Mouse (Mus musculus) layer of hippocampus, postnatal 36 days (tissue): ENCODE data around the gene Gjc2. TPM values are rescaled to one million over a fixed set of nuclear protein-coding genes. Genes with fewer than 3 reads are reported as not detected.
"Not testable (repeated sequence)": the region's sequence is repeated elsewhere in the genome, so short reads cannot be mapped to it uniquely, and the experiment has no call there.

ENCODE experiments used
- DNase-seq, 2 experiments: peaks; one replicate each; pipeline ENCODE4 v3.0.0; 2022
- total RNA-seq, 2 experiments: library from RNA; stranded (reverse); gene quantifications; 2 replicates each; pipeline ENCODE4 v1.2.3; 2021

Gjc2 gene
- total RNA-seq: 10 to 100 TPM; 15.7 to 16.9 TPM

DNA sequence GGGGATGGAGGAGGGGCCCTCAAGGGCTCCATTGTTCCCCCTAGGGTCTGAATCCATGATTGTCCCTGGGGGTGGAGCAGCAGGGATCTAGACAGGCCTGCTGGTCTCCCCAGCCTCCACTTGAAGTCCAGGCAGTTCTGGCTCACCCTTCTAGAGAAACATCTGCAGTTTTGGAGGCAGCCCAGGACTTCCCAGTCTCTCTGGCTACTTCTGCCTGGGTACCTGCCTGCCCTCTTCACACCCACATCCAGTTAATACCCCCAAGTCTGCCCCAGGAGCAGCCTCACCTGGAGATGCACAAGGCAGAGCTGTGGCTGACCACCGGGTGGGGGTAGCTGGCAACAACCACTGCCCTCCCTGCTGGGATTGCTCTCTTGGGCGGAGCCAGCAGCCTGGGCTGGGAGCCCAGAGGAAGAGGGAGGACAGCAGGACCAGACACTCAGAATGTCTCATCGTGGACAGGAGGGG lies at the start of gene Gjc2:
Gjc2 (minus strand) TSS at position 350 of the 468 bp plus-strand sequence.
- DNase-seq: peak; percentile 38 to 43

DNA sequence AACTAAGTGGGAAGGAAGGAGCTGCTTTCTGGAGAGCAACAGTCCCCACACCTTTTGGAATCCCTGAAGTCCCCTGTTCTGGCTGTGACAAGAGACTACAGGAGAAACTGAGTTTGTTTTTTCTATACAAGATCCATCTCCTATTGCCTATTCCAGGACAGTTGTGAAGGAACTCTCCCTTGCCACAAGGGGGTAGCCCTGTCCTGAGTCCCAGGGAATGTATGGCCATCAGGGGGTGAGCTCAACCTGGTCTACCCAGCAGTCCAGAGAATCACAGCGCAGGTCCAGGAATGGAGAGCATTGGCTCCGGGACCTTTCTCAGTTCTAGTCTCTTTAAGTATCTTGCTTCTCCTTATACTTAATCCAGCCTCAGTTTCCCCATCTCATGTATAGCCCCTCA lies 49.8 kb upstream of the Gjc2 start:
- DNase-seq: no peak

DNA sequence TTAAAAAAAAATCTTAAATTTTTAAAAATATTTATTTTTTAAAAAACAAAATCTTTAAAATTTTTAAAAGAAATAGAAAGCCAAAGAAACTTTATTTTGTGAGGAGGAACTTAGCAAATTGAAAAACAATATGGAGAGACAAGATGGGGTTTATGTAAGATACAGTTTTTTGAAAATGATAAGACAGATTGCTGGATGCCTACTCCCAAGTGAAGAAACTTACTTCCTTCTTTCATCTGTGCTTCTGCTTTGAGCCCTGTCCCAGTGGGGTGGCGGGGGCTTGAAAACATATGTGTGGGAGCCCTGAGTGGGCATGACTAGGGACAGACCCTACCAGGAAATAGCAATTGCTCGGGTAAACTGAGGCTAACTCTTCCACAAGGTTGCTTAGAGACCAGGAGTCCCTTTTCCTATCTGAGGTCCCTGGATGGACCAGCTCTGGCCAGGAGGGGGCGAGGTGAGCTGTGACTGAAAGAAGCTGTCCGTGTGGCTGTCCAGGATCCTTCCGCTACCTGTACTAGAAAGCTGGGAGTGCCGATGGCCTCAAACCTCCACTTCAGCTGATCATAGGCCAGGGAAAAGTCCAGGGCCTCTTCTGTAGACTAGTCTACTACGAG lies 47.2 kb upstream of the Gjc2 start:
- DNase-seq: peak in 1 of 2 experiments; percentile 48

DNA sequence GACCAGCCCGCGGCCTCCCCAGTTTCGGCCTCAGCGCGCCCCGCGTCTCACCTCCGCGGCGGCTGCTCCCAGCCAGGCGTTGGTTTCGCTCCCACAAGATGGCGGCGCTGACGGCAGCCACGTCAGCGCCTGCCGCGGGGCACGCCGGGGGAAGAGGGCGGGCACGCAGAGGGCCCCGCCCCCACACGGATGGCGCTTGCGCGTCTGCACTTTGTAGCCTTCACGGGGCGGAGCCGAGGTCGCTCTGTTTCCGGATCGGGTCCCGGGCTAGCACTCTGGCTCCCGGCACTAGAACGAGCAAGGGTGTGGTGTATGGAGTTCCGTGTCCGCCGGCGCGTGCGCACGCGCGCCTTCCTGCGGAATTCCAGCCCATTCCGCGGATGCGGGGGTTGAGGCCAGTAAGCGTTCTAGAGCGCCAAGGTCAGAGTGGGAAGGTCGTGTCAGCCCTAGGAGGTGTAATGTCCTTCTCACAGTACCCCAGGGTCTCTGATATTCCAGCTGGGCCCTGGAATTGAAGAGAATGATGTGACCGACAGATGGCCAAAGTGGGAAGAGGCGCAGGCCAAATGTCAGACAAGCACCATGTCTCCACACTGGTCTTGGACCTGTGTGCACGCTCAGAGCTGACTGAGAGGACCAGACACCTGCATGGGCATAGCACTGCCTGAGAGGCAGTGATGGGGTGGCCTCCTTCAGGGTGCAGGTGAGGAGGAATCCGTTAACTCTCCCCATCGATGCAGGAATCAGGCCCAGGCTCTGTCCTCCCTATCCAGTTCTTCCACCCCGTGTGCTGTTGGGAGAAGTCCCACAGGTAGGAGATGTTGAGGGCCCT lies 45.3 kb upstream of the Gjc2 start, which contains the start of gene Arf1:
Arf1 (minus strand) TSS at position 149 of the 832 bp plus-strand sequence.
- DNase-seq: peak; percentile 95 to 96

DNA sequence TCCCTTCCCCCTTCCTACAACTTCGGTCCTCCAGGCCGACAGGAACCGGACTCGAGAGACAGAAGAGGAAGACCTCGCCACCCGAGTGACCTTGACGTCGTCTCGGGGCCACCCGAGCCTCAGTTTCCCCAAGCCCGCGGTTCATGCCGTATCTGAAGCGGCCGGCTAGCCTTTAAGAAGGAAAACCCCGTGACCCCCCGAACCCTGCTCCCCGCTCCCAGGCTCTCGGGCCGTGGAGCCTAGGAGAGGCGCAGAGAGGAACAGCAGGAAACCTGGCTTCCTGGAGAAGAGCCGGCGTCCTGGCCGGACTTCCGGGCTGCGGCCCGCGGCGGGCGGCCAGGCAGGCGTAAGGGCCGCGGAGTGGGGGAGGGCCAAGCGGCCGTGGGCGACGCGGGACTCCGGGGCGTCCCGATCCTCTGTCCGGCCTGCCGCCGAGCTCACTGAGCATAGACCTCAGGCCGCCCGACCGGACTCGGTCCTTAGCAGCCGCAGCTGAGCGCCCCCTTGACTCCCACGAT lies 44.6 kb upstream of the Gjc2 start:
- DNase-seq: no peak

DNA sequence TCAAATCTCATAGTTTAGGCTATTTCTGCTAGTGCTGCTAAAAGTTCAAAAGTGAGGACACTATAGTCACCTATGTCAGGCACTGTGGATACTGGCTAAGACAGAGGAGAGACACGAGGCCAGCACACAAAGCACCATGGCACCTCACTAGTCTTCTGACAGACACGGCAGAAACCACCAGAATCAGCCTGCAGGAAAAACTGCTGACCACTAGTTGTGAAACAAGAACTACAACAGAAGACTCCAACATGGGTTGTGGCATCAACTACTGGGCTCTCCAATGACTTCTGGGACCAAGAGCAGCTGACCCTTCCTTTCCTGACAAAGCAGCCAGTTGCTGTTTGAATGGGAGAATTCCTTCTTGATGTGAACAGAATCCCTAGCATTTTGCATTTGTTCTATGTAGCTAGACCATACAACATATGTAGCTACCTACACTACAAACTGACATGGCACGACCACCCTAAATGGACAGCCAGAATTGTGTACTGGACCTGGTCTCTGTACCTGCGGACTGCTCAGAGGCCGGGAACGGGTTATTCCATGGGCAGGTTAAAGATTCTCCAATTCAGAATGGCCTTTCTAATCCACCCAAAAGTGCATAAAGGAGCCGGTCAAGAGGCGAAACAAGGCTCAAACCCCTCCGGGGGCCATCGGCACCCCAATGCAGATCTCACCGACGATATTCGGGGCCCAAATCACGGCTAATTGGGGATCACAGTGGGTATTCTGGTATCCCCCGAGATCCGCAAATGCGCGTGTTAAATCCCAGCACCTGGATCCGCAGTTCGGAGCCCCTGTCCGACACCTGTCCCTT lies 44.0 kb upstream of the Gjc2 start:
- no peak for DNase-seq

DNA sequence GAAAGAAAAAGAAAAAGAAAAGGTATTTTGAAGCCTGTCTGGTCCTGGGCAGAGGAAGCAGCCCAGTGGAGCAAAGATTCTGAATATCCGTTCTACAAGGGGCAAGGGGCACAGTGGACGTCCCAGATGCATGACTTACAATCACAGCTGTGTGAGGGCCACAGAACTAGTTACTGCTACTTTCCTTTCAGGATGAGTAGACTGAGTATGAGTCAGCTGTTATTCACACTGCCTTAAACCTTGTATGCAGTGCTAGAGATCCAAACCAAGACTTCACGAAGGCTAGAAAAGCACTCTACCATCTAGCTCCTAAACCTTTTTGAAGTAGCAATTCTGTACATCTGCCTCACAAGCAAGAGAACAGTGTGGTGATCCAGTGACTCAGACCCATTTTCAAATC lies 43.2 kb upstream of the Gjc2 start:
- no peak for DNase-seq

DNA sequence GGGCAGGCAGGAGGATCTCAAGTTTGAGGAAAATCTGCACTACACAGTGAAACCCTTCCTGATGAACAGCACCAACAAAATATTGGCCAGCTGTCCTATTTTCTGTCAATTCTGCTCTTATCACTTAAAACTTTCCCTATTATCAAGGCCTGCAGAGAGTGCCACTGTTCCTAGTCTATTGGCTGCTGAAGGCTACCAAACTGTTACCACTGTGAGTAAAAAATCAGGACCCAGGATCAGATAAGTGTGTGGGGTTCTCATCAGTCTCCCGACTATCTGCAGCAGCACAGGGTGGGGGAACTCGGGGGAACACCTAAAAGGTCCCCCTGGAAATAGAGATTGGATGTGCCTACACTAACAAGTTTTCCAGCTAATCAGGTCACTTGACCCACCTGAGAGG lies 42.2 kb upstream of the Gjc2 start:
- DNase-seq: no peak

DNA sequence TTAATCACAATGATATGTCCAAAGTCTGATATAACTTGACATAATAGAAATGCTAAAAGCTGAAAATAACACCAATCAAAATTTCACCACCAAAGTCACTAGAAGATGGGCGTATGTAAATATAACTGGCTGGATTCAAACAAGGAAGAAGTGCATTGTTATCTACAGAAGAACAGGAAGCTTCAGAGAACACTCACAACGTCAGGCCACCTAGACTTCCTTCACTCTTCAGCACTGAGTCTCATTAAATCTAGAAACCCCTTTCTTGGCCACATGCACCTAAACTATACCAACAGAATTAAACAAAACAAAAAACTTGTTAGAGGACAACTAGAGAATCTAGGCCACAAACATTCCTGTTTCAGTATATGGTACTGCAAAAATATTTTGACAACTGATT lies 41.5 kb upstream of the Gjc2 start:
- no peak for DNase-seq

DNA sequence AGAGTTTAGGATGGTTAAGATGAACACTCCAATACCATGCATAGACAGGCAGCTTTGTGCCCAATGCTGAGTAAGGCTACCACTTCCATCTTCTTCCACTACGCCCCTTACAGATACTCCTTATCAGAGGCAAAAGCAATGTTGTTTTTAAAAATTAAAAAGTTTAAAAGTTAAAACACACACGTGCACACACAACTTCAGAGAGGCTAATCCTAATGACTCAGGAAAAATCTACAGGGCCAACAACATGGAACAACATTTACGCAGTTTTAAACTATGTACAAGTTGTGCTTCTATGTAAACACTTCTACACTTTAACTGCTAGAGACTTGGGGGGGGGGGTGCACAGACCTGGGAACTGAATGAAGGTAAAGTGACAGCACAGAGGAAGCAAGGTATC lies 41.0 kb upstream of the Gjc2 start:
- no peak for DNase-seq

DNA sequence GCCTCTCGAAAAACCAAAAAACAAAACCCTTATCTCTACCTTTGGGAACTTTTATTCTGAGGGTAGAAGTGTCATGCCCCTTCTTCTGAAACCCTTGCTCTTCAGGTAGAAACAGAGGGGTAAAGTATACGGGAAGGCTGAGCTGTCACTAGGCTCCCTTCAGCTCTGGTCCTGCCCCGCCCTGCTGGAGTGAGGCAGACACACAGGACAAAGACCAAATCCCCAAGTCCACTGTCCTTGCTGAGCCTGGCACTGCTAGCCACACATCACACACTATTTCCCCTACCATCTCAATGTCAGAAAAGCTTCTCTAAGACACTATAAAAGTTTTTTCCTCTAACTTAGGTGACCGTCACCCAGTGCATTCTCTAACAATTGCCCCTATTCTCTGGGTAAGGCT lies 39.3 kb upstream of the Gjc2 start:
- no peak for DNase-seq

DNA sequence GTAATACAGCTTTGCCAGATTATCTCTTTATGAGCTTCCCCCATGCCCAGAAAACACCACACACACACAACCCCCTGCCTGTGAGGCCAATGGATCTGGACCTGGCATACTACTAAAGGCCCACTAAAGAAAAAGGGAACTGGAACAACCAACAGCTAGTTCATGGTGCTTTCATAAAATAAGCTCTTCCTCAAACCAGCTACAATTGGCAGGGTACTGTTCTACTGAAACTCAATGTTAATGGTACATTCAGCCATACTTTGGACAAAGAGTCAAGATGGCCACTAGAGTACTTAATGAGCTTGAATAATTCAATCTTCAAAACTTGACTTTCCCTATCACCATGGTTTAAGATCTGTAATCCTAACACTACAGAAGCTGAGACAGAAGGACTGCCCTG lies 38.6 kb upstream of the Gjc2 start:
- no peak for DNase-seq

DNA sequence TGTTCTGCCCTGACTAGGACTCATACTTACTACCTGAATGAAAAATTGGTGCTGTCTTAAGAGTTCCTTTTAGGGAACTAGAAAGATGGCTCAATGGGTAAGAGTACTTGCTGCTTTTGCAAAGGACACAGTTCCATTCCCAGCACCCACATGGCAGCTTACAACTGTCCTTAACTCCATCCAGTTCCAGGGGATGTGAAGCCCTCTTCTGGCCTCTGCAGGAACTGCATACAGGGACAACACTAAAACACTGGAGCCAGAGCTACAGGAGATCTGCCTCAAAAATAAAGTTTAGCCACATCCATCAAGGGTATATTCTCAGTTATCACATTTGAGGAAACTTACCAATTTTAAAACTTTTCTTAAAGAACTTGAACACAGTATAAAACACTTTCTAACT lies 36.1 kb upstream of the Gjc2 start:
- DNase-seq: no peak

DNA sequence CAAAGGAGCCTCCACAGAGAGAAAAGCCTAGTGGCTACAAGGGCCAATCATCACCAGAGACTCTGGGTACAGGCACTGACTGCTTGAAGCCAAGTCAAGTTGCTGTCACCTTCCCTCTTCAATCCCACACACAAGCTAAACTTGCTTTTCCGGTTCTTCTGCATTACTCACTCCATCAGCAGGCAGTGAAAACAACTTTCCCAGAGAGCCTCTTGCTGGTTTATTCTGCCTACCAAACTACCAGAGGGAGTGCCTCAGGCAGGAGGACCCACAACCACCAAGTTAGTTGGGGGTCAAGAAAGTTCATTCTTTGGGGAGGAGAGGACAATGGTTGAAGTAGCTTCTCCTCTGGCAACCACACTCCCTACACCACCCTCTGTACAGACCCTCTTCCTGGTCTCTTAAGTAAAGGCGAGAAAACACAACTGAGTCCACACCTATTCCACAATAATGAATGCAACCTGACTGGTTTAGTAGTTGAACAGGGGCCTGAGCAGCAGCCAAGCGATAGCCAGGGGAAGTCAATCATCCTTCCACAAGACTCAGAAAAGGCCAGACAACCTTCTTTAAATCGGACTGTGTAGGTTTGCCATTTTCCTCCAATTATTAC lies 35.5 kb upstream of the Gjc2 start:
- no peak for DNase-seq

DNA sequence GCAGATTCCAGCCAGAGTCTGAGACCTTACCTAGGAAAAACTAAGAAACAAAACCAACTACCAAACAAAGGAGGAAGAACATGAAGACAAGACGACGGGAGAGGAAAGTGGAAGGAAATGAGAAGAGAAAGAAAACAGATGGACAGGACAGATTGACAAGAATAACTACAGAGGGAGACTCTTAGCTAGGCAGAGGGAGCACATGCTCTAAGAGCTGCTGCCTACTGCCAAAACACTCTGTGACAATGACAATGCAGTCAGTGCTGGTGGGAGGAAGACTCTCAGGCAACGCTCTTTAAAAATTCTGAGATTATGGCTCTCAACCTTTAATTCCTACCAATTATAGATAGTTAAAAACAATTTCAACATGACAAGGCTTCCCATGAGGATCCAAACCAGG lies 33.9 kb upstream of the Gjc2 start:
- peak; percentile 44 to 46 for DNase-seq

DNA sequence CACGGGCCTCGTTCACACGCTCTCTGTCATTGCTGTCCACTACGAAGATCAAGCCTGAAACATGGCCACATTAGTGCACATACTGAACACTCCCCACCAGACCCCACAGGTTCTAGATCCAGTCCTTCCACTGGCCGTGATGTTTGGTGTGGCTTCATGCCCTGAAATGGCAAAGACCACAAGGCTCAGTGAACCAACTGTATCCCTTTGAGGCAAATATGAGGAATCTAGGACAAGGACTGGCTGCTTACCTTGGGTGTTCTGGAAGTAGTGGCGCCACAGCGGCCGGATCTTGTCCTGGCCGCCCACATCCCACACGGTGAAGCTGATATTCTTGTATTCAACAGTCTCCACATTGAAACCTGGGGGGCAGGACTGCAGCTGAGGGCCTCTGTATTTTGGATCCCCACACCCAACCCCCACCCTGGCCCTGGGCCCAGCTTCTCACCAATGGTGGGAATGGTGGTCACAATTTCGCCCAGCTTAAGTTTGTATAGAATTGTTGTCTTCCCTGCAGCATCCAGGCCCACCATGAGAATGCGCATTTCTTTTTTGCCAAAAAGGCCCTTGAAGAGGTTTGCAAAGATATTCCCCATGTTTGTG lies 30.0 kb upstream of the Gjc2 start:
- DNase-seq: no peak

DNA sequence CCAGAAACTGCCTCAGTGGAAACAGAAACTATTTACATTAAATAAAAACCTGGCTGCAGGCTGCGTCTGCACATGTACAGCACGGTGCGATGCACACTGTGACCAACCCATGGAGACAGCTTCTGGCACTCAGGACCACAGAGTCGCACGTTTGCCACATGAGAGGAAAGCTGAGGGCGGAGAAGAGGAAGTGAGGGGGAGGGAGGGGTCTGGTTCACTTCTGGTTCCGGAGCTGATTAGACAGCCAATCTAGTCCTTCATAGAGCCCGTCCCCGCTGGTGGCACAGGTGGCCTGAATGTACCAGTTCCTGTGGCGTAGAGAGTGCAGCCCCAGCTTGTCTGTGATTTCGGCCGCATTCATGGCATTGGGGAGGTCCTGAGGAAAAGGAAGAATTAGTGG lies 29.3 kb upstream of the Gjc2 start:
- not testable (repeated sequence) for DNase-seq

DNA sequence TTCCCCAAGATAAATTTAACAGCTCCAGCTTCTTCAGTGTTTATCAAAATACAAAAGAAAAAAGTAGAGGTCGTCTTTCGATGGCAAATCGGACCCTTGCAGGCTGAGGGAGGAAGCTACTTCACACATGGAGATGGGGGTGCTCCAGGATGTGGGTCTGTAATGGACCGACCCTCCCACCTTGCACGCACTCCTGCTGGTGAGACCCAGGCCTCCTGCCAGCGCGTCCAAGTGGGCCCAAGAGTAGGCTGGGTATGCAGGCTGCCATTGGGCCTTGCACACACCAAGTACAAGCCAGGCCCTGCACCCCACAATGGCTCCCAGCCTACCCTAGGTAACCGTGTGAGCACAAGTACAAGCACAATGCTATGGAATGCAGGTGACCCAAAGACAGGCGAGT lies 28.5 kb upstream of the Gjc2 start:
- DNase-seq: not testable (repeated sequence)

DNA sequence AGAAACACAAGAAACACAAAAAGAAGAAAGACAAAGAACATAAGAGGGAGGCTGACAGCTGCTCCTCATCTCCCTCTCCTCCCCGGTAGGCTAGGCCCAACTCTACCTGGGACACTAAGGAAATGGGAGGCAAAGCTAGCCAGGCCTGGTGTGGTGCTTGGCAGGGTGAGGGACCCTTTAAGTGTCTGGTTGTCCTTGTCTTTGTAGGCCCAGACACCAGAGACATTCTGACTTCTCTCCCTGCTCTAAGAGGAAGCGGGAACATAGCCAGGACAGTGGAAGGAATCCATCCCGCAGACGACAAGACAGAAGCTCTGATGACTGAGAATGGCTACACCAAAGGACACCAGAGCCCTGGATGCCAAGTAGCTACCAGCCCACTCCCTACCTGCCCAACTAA lies 27.0 kb upstream of the Gjc2 start:
- no peak for DNase-seq

DNA sequence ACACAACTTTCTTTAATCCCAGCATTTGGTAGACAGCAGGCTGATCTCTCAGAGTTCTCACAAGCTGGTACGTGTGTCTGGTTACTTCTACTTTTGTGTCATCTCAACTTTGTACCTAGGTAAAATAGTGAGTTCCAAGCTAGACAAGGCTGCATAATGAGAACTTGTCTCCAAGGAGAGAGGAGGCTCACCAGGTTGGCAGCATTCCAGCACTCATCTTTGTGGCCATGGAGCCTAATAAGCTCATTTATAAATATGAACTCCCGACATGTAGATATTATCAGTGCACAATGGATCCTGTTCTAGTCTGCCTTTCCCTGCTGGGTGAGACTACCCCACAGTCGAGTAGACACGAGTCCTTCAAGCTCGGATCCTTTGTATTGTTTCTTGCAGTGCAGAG lies 26.6 kb upstream of the Gjc2 start:
- no peak for DNase-seq

DNA sequence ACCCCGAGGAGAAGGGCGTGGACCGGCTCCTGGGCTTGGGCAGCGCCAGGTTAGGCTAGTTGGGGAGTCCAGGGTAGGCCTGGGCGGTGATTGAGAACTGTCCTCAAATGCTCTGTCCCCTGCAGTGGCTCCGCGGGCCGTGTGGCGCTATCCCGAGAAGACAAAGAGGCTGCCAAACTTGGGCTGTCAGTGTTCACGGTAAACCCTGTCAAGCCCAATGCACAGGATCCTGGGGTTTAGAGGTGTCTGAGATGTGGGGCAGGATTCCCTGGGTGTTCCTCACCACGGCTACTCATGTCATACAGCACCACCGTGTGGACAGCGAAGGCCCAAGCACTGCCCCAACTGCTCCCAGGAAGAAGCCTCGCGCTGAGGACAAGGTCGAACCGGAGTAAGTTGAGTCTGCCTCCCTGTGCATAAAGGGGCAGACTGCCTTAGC lies 26.0 kb upstream of the Gjc2 start:
- DNase-seq: peak; percentile 50 to 54
